Mouse (Mus musculus): ENCODE results near the gene Jade2.

DNA sequence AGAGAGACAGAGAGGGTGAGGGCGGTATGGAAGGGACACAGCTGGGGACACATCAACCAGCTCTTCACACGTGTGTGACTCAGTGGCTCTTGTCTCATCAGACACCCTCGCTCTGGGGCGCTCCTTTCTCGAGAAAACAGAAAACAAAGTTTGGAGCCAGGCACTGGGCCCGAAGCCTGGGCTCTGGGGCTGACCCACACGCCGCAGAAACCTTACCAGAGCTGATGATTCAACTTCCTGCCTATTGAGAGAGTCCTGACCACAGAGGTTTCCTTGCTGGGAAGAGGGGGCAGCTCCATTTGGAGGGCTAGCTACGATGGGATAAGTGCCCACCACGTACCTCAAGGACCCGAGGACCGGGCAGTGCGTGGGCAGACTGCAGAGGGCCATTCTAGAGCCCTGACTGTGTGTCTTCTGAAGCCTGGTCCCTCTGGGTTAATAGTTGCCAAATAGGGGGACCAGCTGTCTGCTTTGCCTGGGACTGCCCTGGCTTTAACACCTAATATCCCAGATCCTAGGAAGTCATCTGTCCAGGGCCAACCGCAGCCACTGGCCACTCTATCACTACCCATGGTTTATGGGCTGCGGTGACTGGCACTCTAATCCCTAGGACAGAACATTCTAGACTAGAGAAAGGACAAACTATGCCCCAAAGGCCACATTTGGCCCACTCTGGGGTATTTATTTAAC is 23.7 kb upstream of the Jade2 start:
- no peak for TF ChIP-seq CTCF (IDR thresholded peaks at IDR 0.05; ENCODE audit: extremely low read depth, insufficient read depth, low read length)
- no peak for TF ChIP-seq POLR2A (IDR thresholded peaks at IDR 0.05; ENCODE audit: extremely low read depth, insufficient read depth, low read length)
